Mouse (Mus musculus) G1E (cell line): ENCODE measurements at regions not wholly inside any gene's neighbourhood (a gene's known extent, or its start where the extent isn't known, plus 50 kb on each side); places are given as distances from the start of the nearest gene placed in this dataset.
A peak's percentile ranks its signal among the peaks of the same experiment; 100 is the strongest.
"Not testable (repeated sequence)": the region's sequence is repeated elsewhere in the genome, so short reads cannot be mapped to it uniquely, and the experiment has no call there.

ENCODE experiments used
- ATAC-seq: 2 replicates; pipeline ENCODE4 v1.8.0; 2016; ENCODE audit warnings: mild to moderate bottlenecking; ENCODE audit not compliant: insufficient number of reproducible peaks, poor library complexity, low FRiP score, severe bottlenecking; ENCODE audit errors: extremely low read depth
- DNase-seq: peaks from one replicate; pipeline ENCODE4 v3.0.0; 2012; ENCODE audit warnings: low spot score
- H3K27me3 ChIP-seq: 2 replicates; pipeline ENCODE4 v1.6.1; 2012; ENCODE audit warnings: mild to moderate bottlenecking, low read length, inconsistent platforms; ENCODE audit not compliant: insufficient read depth
- H3K36me3 ChIP-seq: replicated peaks from 2 replicates; pipeline ENCODE3; 2012; ENCODE audit warnings: mild to moderate bottlenecking, inconsistent platforms
- H3K4me1 ChIP-seq: 2 replicates; pipeline ENCODE4 v1.6.1; 2012; ENCODE audit warnings: low read depth, low read length, inconsistent platforms, mixed read lengths; ENCODE audit not compliant: insufficient read depth
- H3K4me3 ChIP-seq: 2 replicates; pipeline ENCODE4 v1.5.1; 2012; ENCODE audit warnings: low read depth, mild to moderate bottlenecking, inconsistent platforms, low read length, moderate library complexity, mixed read lengths
- H3K9me3 ChIP-seq: replicated peaks from 2 replicates; pipeline ENCODE4 v1.6.1; 2012; ENCODE audit warnings: inconsistent platforms
- CTCF ChIP-seq: IDR thresholded peaks from 2 replicates; pipeline ENCODE4 v1.5.1; 2012; ENCODE audit warnings: low read depth, low read length, inconsistent platforms, mixed read lengths
- GATA1 ChIP-seq: IDR thresholded peaks from 2 replicates; pipeline ENCODE4 v1.6.1; 2012; ENCODE audit warnings: borderline replicate concordance, low read length, inconsistent platforms, mixed read lengths
- GATA2 ChIP-seq: IDR thresholded peaks from 2 replicates; pipeline ENCODE4 v1.6.1; 2012; ENCODE audit warnings: low read depth, low read length, inconsistent platforms, borderline replicate concordance
- POLR2AphosphoS5 ChIP-seq: IDR thresholded peaks from 2 replicates; pipeline ENCODE4 v1.6.1; 2012; ENCODE audit warnings: low read depth, low read length, inconsistent platforms; ENCODE audit not compliant: insufficient replicate concordance
- TAL1 ChIP-seq: conservative IDR thresholded peaks from 2 replicates; pipeline ENCODE4 v1.6.1; 2012; ENCODE audit warnings: low read depth, low read length, inconsistent platforms, mixed read lengths

DNA sequence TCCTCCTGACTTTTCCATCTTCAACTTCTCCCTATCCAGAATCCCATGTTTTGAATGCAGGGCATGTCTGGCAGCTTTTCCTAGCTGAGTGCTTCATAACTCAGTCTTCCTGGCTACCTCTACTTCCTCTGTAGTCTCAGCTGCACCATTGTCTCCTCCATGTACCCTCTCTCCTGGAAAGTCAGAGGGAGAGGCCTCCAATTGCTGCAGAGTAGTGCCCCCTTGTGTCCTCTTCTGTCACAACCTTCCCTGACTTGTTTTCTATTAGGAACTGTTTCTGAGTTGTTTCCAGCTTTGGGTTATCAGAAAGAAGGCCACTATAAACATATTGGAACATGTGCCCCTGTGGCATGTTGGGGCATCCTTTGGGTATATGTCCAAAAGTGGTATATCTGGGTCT lies 159.3 kb downstream of the Stard3nl start:
- no peaks in the 10 kb centered on the region for H3K9me3 ChIP-seq
- no peak for TF ChIP-seq POLR2AphosphoS5
- peak; percentile 55 for TF ChIP-seq CTCF
- no peak for TF ChIP-seq GATA2
- no peak overlapping the region for H3K4me3 ChIP-seq
- H3K36me3 ChIP-seq: no peaks in the 10 kb centered on the region
- H3K27me3 ChIP-seq: no peaks in the 10 kb centered on the region
- ATAC-seq (peak; percentile 68), DNase-seq (peak; percentile 27)
- H3K4me1 ChIP-seq: peaks cover 23% of the 10 kb centered on the region

DNA sequence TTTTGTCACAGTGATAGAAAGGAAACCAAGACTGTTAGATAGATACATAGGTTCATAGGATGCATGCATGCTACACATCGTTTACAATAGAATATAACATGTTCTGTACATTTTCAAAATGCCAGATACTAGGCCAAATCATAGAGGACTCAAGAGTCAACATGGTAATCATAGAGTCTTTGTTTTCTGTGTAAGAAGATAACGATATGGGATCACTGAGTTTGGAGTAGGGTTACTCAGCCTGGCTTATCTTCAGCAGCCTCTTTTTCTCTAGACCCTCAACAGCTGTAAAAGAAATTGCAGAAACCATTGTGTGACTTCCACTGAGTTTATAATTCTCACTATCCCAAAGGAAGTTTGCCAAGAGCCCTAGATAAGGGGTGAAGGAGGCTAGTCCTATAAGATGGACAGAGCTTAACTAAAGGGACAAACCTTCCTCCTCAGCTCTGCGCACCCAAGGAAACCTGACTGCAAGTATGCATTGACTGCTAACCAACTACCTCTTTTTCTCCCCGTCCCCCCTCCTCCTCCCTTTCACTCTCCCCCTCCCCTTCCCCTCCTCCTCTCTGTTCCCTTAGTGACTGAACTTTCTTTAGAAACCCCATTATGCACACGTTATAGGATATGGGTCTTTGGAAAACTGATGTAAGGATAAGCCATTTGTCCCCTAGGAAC lies 160.8 kb downstream of the Stard3nl start:
- peak; percentile 28; the same call in 1 of the 2 replicates for ATAC-seq
- Histone ChIP-seq H3K9me3 (no peaks in the 10 kb centered on the region), H3K36me3 (no peaks in the 10 kb centered on the region), H3K4me3 (no peak overlapping the region), H3K4me1 (peaks cover 23% of the 10 kb centered on the region), H3K27me3 (no peaks in the 10 kb centered on the region)
- no peak for TF ChIP-seq TAL1
- DNase-seq: no peak

DNA sequence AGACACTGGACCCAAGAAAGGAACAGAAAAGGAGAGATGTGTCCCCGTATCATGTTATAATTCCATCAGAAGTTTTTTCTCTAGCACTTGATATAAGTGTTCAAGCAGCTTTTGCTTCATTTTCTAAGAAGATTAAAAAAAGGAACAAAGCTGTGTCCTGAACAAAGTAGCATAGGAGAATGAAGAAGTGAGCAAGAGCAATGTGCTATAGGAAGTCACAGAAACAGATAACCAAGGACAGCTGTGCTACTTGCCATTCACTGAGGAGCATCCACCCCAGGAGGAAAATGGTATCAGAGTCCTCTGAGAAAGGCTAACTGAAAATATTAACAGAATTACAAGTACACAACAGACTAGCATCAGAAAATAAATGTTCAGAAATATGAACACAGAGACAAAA lies 175.6 kb downstream of the Stard3nl start:
- not testable (repeated sequence) for DNase-seq, ATAC-seq, H3K4me3 ChIP-seq, H3K36me3 ChIP-seq, H3K9me3 ChIP-seq, H3K27me3 ChIP-seq
- peaks cover 15% of the 10 kb centered on the region for H3K4me1 ChIP-seq

GRCm38 (mm10) chr13:19219383-19219991 lies 176.1 kb downstream of the Stard3nl start:
- H3K9me3 ChIP-seq, DNase-seq, H3K4me3 ChIP-seq, H3K36me3 ChIP-seq, H3K27me3 ChIP-seq: not testable (repeated sequence)
- peak; percentile 28; the same call in 1 of the 2 replicates for ATAC-seq
- H3K4me1 ChIP-seq: peaks cover 16% of the 10 kb centered on the region

GRCm38 (mm10) chr13:19204669-19205068 lies 190.9 kb downstream of the Stard3nl start:
- H3K9me3 ChIP-seq: no peaks in the 10 kb centered on the region
- no peak overlapping the region for H3K4me3 ChIP-seq
- DNase-seq (no peak), ATAC-seq (no peak)
- no peaks in the 10 kb centered on the region for H3K27me3 ChIP-seq
- H3K36me3 ChIP-seq: peaks cover 32% of the 10 kb centered on the region
- TF ChIP-seq CTCF (no peak), GATA1 (no peak), GATA2 (no peak), POLR2AphosphoS5 (no peak), TAL1 (no peak)
- H3K4me1 ChIP-seq: peaks cover 42% of the 10 kb centered on the region

DNA sequence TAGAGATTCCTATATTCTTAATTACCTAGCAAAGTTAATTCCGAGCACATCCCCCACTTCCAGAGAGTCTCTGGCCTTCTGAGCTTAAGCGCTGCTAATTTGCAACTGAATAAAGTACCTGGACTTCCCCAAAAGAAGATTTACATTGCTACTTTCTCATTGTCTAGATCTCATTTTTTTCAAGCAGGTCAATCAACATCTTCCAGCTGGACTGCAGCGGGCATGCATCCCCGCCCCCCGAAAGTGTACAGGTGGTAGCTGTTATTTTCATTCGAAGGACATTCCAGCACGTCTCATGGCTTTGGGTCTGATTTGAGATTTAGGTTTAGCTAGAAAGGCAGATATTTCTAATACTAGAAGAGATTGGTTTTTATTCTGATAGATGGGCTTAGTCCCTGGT lies 193.3 kb downstream of the Stard3nl start:
- not testable (repeated sequence) for H3K27me3 ChIP-seq, H3K9me3 ChIP-seq, H3K4me3 ChIP-seq, DNase-seq, ATAC-seq
- Histone ChIP-seq H3K36me3 (peaks cover 24% of the 10 kb centered on the region), H3K4me1 (peaks cover 23% of the 10 kb centered on the region)
